Mouse (Mus musculus): ENCODE results near the gene Oas1h.

DNA sequence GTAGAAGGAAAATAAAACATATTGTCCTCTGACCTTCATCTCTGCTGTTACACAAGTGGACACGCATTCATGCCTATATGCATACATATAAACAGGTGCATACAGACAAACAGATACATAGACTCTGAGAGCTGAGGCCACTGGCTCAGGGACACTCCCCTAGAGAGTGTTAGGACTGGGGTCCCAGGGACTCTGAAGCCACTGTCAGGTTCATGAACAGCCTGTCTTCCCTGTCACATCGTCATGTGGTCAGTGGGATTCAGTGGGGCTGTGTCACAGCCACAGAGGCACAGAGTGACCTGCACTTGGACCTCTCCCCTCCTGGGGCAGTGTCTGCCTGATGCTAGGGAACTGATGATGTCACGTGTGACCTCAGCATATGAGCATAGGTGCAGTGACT is 59.1 kb downstream of the Oas1h start:
- no peak for TF ChIP-seq CTCF (IDR thresholded peaks at IDR 0.05; ENCODE audit: low read depth)
- no peak for TF ChIP-seq EP300 (optimal IDR thresholded peaks at IDR 0.05)
